In genomic region chr4:150663192-150663591, GRCm38 (mm10) we compare ENCODE assay signal across 10 mouse cellular contexts. TPM values are rescaled to one million over a fixed set of nuclear protein-coding genes. Genes with fewer than 3 reads are reported as not detected.
DNase-seq lines count a peak whose midpoint lies in the region; ATAC-seq and TF ChIP-seq lines count a peak whose summit lies in the region.
"Had no signal": no experiment of that assay in that cellular context is flagged by ENCODE, and none has a peak within 500 bp of the region (broad histone marks: within the 10 kb centered on the region; RNA-seq: fewer than 3 reads in every experiment).

No protein-coding gene starts in this region.

- H3K27me3 ChIP-seq in lung, embryonic 14.5 days (ENCODE audit: insufficient read depth, low read length): no peaks in the 10 kb centered on the region

- intact Hi-C loops in left cerebral cortex, adult 2 months (cut with DNase I): no loop called here
- intact Hi-C loops in left cerebral cortex, postnatal 36 days (cut with DNase I): no loop called here

- 56% methylated on average over 12 of the region's 12 CpGs for WGBS in lung, embryonic 14.5 days

- ATAC-seq in lung, embryonic 14.5 days (ENCODE audit: insufficient read depth): no peak

- H3K4me1 ChIP-seq in lung, embryonic 14.5 days (ENCODE audit: insufficient read depth): peaks cover 6% of the 10 kb centered on the region; the same call in 1 of the 2 replicates

- H3K4me2 ChIP-seq in lung, embryonic 14.5 days: no peak overlapping the region

- TF ChIP-seq POLR2A in brain, embryonic 14.5 days (IDR thresholded peaks at IDR 0.05; ENCODE audit: borderline replicate concordance, extremely low read depth, insufficient read depth, insufficient read length, poor library complexity, severe bottlenecking): no peak

- no peak overlapping the region for H3K4me3 ChIP-seq in left cerebral cortex, adult 2 months
- no peak overlapping the region for H3K4me3 ChIP-seq in lung, embryonic 14.5 days (ENCODE audit: low read depth, low read length)

- H3K27ac ChIP-seq in left cerebral cortex, adult 2 months: no peak overlapping the region
- H3K27ac ChIP-seq in lung, embryonic 14.5 days (ENCODE audit: low read depth): no peak overlapping the region

- no peaks in the 10 kb centered on the region for H3K36me3 ChIP-seq in lung, embryonic 14.5 days (ENCODE audit: insufficient read depth)

- peak; percentile 57 to 66 for DNase-seq in cerebellum, postnatal 10 days
- DNase-seq in cerebellum, adult 9-11 months: no peak
- no peak for DNase-seq in left cerebral cortex, adult 2 months (ENCODE audit: extremely low spot score in 1 of 2, low spot score in 2 of 2)
- DNase-seq in left cerebral cortex, postnatal 36 days (ENCODE audit: low spot score in 2 of 2): no peak
- DNase-seq in brain, embryonic 14.5 days (ENCODE audit: low read depth): no peak
- DNase-seq in lung, embryonic 14.5 days: peak; percentile 77
- DNase-seq in thymus, postnatal 14 days: peak; percentile 44
- DNase-seq in frontal cortex, postnatal 10 days (ENCODE audit: low spot score in 2 of 2): no peak

- no peaks in the 10 kb centered on the region for H3K9me3 ChIP-seq in lung, embryonic 14.5 days (ENCODE audit: low read depth, low read length)

- peak; percentile 52 for TF ChIP-seq CTCF in left cerebral cortex, adult 2 months (IDR thresholded peaks at IDR 0.05)
- peak; percentile 73 for TF ChIP-seq CTCF in brain, embryonic 14.5 days (IDR thresholded peaks at IDR 0.05; ENCODE audit: borderline replicate concordance, extremely low read depth, insufficient read depth, insufficient read length)
- peak; percentile 65 for TF ChIP-seq CTCF in lung, embryonic 14.5 days (IDR thresholded peaks at IDR 0.05; ENCODE audit: low read depth)

- H3K9ac ChIP-seq in lung, embryonic 14.5 days: no peak overlapping the region

RNA-seq across cellular contexts. Expression of gene Slc45a1, which starts 11.2 kb away (rescaled TPM):
- 10 to 100 TPM; 44.4 to 49.0 TPM for total RNA-seq in left cerebral cortex, adult 2 months (2021)
- 10 to 100 TPM; 43.0 to 53.0 TPM for total RNA-seq in left cerebral cortex, postnatal 36 days (2021)
- 23.0 and 27.7 TPM in 2 replicates for polyA plus RNA-seq in brain, embryonic 14.5 days (2012; rRNA removed)
- polyA plus RNA-seq in lung, embryonic 14.5 days (2014; fragmentation: Nextera tagmentation; extraction: Ambion mirVana): not detected in 2 replicates
- total RNA-seq: hematopoietic stem cell, adult 5-6 weeks; neutrophil, adult 5-6 weeks had no signal

Comparison
In these comparisons a context has a peak if more than half of its experiments do, and no peak if none do; other contexts are left out.
1. DNase-seq: peak in cerebellum, postnatal 10 days (2 of 2), lung, embryonic 14.5 days (single experiment) and thymus, postnatal 14 days (single experiment); none in cerebellum, adult 9-11 months (single experiment), left cerebral cortex, adult 2 months (0 of 2), left cerebral cortex, postnatal 36 days (0 of 2), brain, embryonic 14.5 days (single experiment) and frontal cortex, postnatal 10 days (0 of 2).
2. Peak in every context shown above with its lines, with median percentiles within 50 percentile points of each other: CTCF ChIP-seq.